Mouse (Mus musculus) hindbrain, embryonic 13.5 days (tissue): Measurements from ENCODE around the gene Map4k1. TPM values are rescaled to one million over a fixed set of nuclear protein-coding genes. Genes with fewer than 3 reads are reported as not detected.

Experiments
- ATAC-seq: fragments of 200-750 bp; cut with Nextera tagmentation; 2 replicates; pipeline ENCODE4 v1.8.0; 2017; ENCODE audit warnings: moderate TSS enrichment; ENCODE audit not compliant: low FRiP score
- H3K27ac ChIP-seq: fragments of 300-500 bp; sonication (generic); 2 replicates; pipeline ENCODE4 v1.5.1; 2015; ENCODE audit warnings: inconsistent platforms, mild to moderate bottlenecking, moderate library complexity
- H3K27me3 ChIP-seq: fragments of 300-500 bp; sonication (generic); 2 replicates; pipeline ENCODE4 v1.6.1; 2015; ENCODE audit warnings: mild to moderate bottlenecking, inconsistent platforms
- H3K36me3 ChIP-seq: fragments of 300-500 bp; sonication (generic); 2 replicates; pipeline ENCODE4 v1.6.1; 2015; ENCODE audit warnings: mild to moderate bottlenecking, inconsistent platforms
- H3K4me1 ChIP-seq: fragments of 300-500 bp; sonication (generic); replicated peaks from 2 replicates; pipeline ENCODE4 v1.6.1; 2015; ENCODE audit warnings: inconsistent platforms
- H3K4me2 ChIP-seq: fragments of 300-500 bp; sonication (generic); 2 replicates; pipeline ENCODE4 v1.6.1; 2015; ENCODE audit warnings: inconsistent platforms, mild to moderate bottlenecking, moderate library complexity
- H3K4me3 ChIP-seq: fragments of 300-500 bp; sonication (generic); 2 replicates; pipeline ENCODE4 v1.5.1; 2015; ENCODE audit warnings: mild to moderate bottlenecking, inconsistent platforms
- H3K9ac ChIP-seq: fragments of 300-500 bp; sonication (generic); 2 replicates; pipeline ENCODE4 v1.6.1; 2015; ENCODE audit warnings: mild to moderate bottlenecking, inconsistent platforms
- H3K9me3 ChIP-seq: fragments of 300-500 bp; sonication (generic); 2 replicates; pipeline ENCODE4 v1.6.1; 2016; ENCODE audit warnings: inconsistent platforms
- WGBS: fragments of 180-500 bp; shearing (Covaris S2); methylation state at CpG from one replicate; pipeline ENCODE4 v1.1.7; 2015; 5-methylcytosine and 5-hydroxymethylcytosine counted together
- polyA plus RNA-seq: library from polyadenylated mRNA; unstranded; fragments of >200 nt; fragmentation: Nextera tagmentation; extraction: Ambion mirVana; gene quantifications from 2 replicates; pipeline ENCODE4 v1.2.1, GENCODE M21; 2015

Gene Map4k1
- polyA plus RNA-seq, 1 experiment from 2014 or later, result 4.1 TPM

GRCm38 (mm10) chr7:28991616-28992015, 9.8 kb downstream of the Map4k1 start:
- H3K4me3 ChIP-seq, result no peak overlapping the region
- WGBS, result 63% methylated on average over 5 of the region's 5 CpGs
- no peak overlapping the region for H3K4me2 ChIP-seq
- no peaks in the 10 kb centered on the region for H3K9me3 ChIP-seq
- H3K4me1 ChIP-seq, result no peaks in the 10 kb centered on the region
- H3K36me3 ChIP-seq, result no peaks in the 10 kb centered on the region
- H3K9ac ChIP-seq, result no peak overlapping the region
- H3K27ac ChIP-seq, result no peak overlapping the region
- no peak for ATAC-seq
- H3K27me3 ChIP-seq, result no peaks in the 10 kb centered on the region

GRCm38 (mm10) chr7:28992997-28993396, 11.1 kb downstream of the Map4k1 start:
- ATAC-seq, result no peak
- 83% methylated on average over 3 of the region's 3 CpGs for WGBS
- Histone ChIP-seq H3K4me3 (no peak overlapping the region), H3K9me3 (no peaks in the 10 kb centered on the region), H3K27ac (no peak overlapping the region), H3K4me1 (no peaks in the 10 kb centered on the region), H3K4me2 (no peak overlapping the region), H3K27me3 (no peaks in the 10 kb centered on the region), H3K9ac (no peak overlapping the region), H3K36me3 (no peaks in the 10 kb centered on the region)

- no peak overlapping the region for H3K4me2 ChIP-seq
- no peaks in the 10 kb centered on the region for H3K36me3 ChIP-seq
- no peaks in the 10 kb centered on the region for H3K9me3 ChIP-seq
- H3K4me3 ChIP-seq, result no peak overlapping the region
- no peaks in the 10 kb centered on the region for H3K4me1 ChIP-seq
- no peak for ATAC-seq
- H3K9ac ChIP-seq, result no peak overlapping the region
- H3K27me3 ChIP-seq, result no peaks in the 10 kb centered on the region
- H3K27ac ChIP-seq, result no peak overlapping the region
- WGBS, result 83% methylated on average over 3 of the region's 3 CpGs
Measured at GRCm38 (mm10) chr7:28993402-28993801, 11.6 kb downstream of the Map4k1 start.

GRCm38 (mm10) chr7:29000651-29001605, 19.1 kb downstream of the Map4k1 start:
- Histone ChIP-seq H3K9ac (peak overlapping the region; percentile 77), H3K9me3 (no peaks in the 10 kb centered on the region), H3K4me3 (peak overlapping the region; percentile 46), H3K27ac (peak overlapping the region; percentile 62; the same call in 1 of the 2 replicates), H3K4me1 (peaks cover 10% of the 10 kb centered on the region), H3K36me3 (no peaks in the 10 kb centered on the region), H3K4me2 (peak overlapping the region; percentile 76), H3K27me3 (peaks cover 18% of the 10 kb centered on the region; the same call in 1 of the 2 replicates)
- ATAC-seq, result peak; percentile 79
- 8% methylated on average over 43 of the region's 43 CpGs for WGBS

GRCm38 (mm10) chr7:29007224-29008101, 25.6 kb downstream of the Map4k1 start:
- Histone ChIP-seq H3K4me2 (no peak overlapping the region), H3K27me3 (0 out of 2 replicates have a peak, but pooled peaks cover under 1% of the 10 kb centered on the region), H3K4me3 (no peak overlapping the region), H3K27ac (no peak overlapping the region), H3K36me3 (no peaks in the 10 kb centered on the region), H3K9me3 (no peaks in the 10 kb centered on the region), H3K4me1 (no peaks in the 10 kb centered on the region), H3K9ac (no peak overlapping the region)
- WGBS, result 85% methylated on average over 9 of the region's 9 CpGs
- no peak for ATAC-seq

GRCm38 (mm10) chr7:29008171-29008570, 26.3 kb downstream of the Map4k1 start:
- no peak overlapping the region for H3K9ac ChIP-seq
- WGBS, result 95% methylated on average over 10 of the region's 10 CpGs
- no peak overlapping the region for H3K27ac ChIP-seq
- no peak overlapping the region for H3K4me3 ChIP-seq
- no peaks in the 10 kb centered on the region for H3K9me3 ChIP-seq
- H3K4me1 ChIP-seq, result no peaks in the 10 kb centered on the region
- H3K36me3 ChIP-seq, result no peaks in the 10 kb centered on the region
- ATAC-seq, result no peak
- H3K27me3 ChIP-seq, result no peaks in the 10 kb centered on the region
- no peak overlapping the region for H3K4me2 ChIP-seq

GRCm38 (mm10) chr7:29008714-29009113, 26.9 kb downstream of the Map4k1 start:
- Histone ChIP-seq H3K9ac (no peak overlapping the region), H3K4me1 (no peaks in the 10 kb centered on the region), H3K4me2 (no peak overlapping the region), H3K36me3 (no peaks in the 10 kb centered on the region), H3K4me3 (no peak overlapping the region), H3K27me3 (no peaks in the 10 kb centered on the region), H3K27ac (no peak overlapping the region), H3K9me3 (no peaks in the 10 kb centered on the region)
- WGBS, result 86% methylated on average over 9 of the region's 9 CpGs
- no peak for ATAC-seq

- peaks cover 8% of the 10 kb centered on the region for H3K4me1 ChIP-seq
- H3K36me3 ChIP-seq, result no peaks in the 10 kb centered on the region
- 96% methylated on average over 1 of the region's 1 CpGs for whole genome bisulfite sequencing
- no peak overlapping the region for H3K4me3 ChIP-seq
- no peak for ATAC-seq
- no peaks in the 10 kb centered on the region; the same call in 1 of the 2 replicates for H3K9me3 ChIP-seq
- peaks cover 36% of the 10 kb centered on the region for H3K27me3 ChIP-seq
- no peak overlapping the region for H3K9ac ChIP-seq
- H3K27ac ChIP-seq, result no peak overlapping the region
- H3K4me2 ChIP-seq, result no peak overlapping the region
Measured at GRCm38 (mm10) chr7:29014984-29015383, 33.1 kb downstream of the Map4k1 start.

GRCm38 (mm10) chr7:29016440-29016839, 34.6 kb downstream of the Map4k1 start:
- Histone ChIP-seq H3K36me3 (no peaks in the 10 kb centered on the region), H3K27me3 (peaks cover 51% of the 10 kb centered on the region), H3K4me3 (no peak overlapping the region), H3K4me2 (no peak overlapping the region), H3K4me1 (peaks cover 9% of the 10 kb centered on the region), H3K9me3 (no peaks in the 10 kb centered on the region; the same call in 1 of the 2 replicates), H3K27ac (no peak overlapping the region), H3K9ac (no peak overlapping the region)
- ATAC-seq, result no peak
- 85% methylated on average over 7 of the region's 7 CpGs for WGBS

- no peak overlapping the region for H3K27ac ChIP-seq
- no peaks in the 10 kb centered on the region for H3K36me3 ChIP-seq
- peaks cover 52% of the 10 kb centered on the region for H3K27me3 ChIP-seq
- H3K9ac ChIP-seq, result no peak overlapping the region
- no peak for ATAC-seq
- H3K4me3 ChIP-seq, result no peak overlapping the region
- H3K4me2 ChIP-seq, result no peak overlapping the region
- no peaks in the 10 kb centered on the region; the same call in 1 of the 2 replicates for H3K9me3 ChIP-seq
- WGBS, result 86% methylated on average over 7 of the region's 7 CpGs
- peaks cover 9% of the 10 kb centered on the region for H3K4me1 ChIP-seq
Measured at GRCm38 (mm10) chr7:29017222-29017621, 35.4 kb downstream of the Map4k1 start.

GRCm38 (mm10) chr7:29019447-29020220, 37.8 kb downstream of the Map4k1 start:
- H3K9me3 ChIP-seq, result no peaks in the 10 kb centered on the region; the same call in 1 of the 2 replicates
- H3K9ac ChIP-seq, result peak overlapping the region; percentile 69
- H3K36me3 ChIP-seq, result no peaks in the 10 kb centered on the region
- H3K27me3 ChIP-seq, result peaks cover 52% of the 10 kb centered on the region
- peaks cover 9% of the 10 kb centered on the region for H3K4me1 ChIP-seq
- ATAC-seq, result no peak; the same call in 1 of the 2 replicates
- H3K4me3 ChIP-seq, result peak overlapping the region; percentile 44
- no peak overlapping the region for H3K27ac ChIP-seq
- WGBS, result 3% methylated on average over 69 of the region's 88 CpGs
- peak overlapping the region; percentile 60 for H3K4me2 ChIP-seq
